Mouse (Mus musculus) MN1 (cell line): ENCODE data around the gene Ankmy2.
A peak's percentile ranks its signal among the peaks of the same experiment; 100 is the strongest.
"Not testable (repeated sequence)": the region's sequence is repeated elsewhere in the genome, so short reads cannot be mapped to it uniquely, and the experiment has no call there.

Experiments used
- DNase-seq: peaks from one replicate; pipeline ENCODE4 v3.0.0-alpha.2; 2016; ENCODE audit warnings: low spot score

The Ankmy2 gene

DNA sequence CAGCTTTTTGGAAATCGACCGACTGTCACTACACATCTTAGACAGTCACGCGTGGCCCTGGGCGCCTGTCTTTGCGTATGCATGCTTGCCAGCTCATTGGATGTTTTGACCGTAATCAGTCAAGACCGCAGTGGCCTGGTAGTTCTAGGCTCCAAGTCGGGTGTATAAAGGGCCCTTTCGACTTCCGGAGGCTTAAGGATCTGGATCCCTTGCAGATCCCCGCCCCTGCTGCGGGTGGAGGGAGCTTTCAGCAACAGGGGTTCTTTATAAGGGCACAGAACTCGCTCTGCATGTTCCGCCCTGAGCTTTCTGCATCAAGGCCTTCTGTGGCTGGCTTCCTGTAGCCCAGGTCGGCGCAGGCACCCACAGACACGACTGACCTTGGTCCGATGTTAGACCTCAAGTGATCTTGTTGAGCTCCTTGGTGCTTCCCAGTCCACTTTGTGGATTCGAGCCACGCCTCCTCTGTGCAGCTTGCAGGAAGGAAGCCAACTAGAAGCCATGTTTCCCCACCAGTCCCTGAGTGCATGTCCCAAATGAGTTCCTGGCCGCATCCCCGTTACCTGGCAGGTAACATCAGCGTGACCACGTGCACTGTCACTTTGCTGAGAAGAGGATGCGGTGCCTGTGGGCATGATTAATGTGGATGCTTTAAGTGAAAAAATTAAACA, 859 bp downstream of the Ankmy2 start, which contains the start of gene Bzw2:
Gene Bzw2 (minus strand): TSS at position 443 of the 671 bp plus-strand sequence.
- DNase-seq: peak; percentile 79

GRCm38 (mm10) chr12:36164126-36164791, 7.3 kb downstream of the Ankmy2 start:
- no peak for DNase-seq

- DNase-seq: no peak
Observed at GRCm38 (mm10) chr12:36165299-36165698, 8.4 kb downstream of the Ankmy2 start.

DNA sequence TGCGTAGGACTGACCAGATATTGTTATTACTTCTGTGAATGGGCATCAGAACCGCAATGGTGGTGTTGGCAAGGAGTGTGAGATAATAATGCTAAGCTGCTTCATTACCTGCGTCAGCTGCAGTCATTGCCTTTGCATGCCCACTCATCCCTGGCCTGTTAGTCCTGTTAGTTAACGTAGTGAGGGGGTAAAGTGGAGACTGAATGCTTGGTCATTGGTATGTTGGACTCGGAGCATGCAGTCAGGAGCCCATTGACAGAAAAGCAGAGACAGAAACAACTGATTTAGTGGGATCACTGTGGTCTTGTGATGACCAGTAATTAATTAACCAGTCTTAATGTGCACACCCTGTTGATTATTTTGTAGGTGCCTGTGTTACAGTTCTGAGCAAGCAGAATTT, 20.3 kb downstream of the Ankmy2 start:
- DNase-seq: no peak

DNA sequence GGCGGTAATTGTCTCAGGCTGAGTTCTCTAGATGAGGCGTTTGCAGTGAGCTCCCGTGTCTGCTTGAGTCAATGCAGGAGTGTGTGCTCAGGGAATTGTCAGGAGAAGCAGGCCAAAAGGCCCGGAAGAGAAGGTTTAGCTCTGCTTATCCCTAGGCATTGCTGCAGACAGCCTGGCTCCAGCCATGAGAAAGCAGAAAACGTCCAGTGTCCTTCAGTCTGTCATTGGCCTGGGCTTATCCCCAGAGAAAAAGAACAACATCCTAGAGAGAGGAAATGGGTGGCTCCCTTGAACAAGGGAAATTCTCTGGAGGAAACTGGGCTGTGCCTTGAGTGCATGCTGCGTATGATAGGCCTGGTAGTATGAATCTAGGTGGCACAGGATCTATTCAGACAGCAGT, 25.7 kb downstream of the Ankmy2 start:
- DNase-seq: no peak

DNA sequence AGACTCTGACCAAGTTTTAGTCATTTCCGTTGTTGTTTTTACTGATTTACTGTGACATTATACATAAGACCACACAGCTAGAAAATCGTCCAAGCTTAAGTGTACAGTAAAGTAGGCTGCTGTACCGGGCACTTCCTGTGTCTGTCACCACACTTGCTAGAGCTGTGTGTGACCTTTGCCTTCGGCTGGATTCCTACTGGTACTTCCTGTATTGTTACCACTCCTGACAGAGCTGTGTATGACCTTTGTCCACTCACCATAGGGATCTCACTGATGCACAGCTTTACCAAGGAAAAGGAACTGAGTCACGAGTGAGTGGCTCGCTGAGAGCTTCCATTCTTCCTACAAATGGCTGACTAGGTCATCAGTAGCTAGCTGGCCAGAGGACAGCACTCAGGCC, 30.2 kb downstream of the Ankmy2 start:
- DNase-seq: no peak

- DNase-seq: no peak
Observed at GRCm38 (mm10) chr12:36189610-36190009, 32.7 kb downstream of the Ankmy2 start.

DNA sequence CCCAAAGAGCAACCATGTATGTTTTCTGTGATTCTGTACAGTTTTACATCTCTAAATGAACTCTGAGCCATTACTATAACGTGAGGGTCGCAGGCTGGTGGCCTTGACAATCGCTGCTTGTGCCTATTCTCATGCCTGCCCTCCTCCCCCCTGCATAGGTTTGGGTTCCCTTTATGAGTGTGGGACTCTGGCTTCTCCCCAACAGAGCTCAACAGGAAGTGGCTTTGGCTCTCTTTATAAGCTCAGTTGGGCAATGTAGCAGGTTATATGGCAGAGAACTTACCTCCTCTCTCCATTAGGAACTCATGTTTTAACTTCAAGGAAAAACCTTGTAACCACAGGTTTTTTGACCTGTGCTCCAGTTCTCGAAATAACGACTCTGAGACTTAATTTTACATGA, 33.4 kb downstream of the Ankmy2 start:
- DNase-seq: no peak

GRCm38 (mm10) chr12:36194976-36195375, 38.1 kb downstream of the Ankmy2 start:
- DNase-seq: no peak

DNA sequence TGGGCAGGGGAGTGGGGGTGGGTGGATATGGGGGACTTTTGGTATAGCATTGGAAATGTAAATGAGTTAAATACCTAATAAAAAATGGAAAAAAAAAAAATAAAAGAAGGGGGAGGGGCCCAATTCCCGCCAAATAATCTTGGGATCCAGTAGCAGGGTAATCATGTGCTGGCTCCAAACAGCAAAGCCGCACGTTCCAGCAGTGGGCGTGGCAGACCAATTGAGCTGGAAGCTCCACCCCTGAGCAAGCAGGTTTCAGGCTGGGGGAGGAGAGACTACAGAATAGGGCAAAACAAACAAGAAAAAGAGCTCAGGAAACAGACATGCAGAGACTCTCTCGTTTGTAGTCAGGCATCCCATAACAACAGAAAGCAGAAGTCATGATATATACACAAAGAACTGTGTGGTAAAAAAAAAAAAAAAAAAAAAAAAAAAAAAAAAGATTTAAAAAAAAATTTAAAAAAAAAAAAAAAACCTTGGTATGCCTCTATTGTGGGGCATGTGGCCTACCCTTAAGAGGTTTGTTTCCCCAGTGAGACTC, 48.7 kb downstream of the Ankmy2 start:
- not testable (repeated sequence) for DNase-seq

DNA sequence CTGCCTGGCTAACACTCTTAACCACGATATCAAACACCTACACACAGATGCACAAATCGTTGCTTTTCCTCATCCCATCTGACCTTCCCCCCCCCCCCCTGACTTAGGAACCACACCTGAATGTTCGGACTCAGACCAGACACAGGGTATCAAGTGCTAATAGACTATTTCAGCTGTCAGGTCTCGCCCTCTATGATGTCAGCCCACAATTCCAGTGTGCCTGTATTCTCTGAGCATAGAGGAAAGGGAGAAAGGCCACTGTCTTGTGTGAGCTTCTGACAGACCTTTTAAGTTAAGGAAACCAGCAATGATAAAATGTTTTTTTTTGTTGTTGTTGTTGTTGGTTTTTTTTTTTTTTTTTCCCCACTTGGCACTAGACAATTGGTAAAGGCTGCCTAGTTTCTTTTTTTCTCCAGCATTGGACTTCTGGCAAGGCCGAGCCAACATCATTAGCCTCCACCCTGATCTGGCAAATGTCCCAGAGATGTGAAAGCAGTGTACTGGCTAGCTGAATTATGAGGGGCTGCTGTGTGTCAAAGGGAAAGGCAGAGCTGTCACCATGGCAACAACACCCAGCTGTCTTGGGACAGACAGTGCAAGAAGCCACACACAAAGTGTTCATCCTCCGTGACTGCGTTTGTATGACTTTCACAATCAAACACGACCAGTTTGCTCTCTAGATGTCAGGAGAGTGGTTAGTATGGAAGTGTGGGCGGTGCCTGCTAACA, 50.3 kb downstream of the Ankmy2 start:
- peak; percentile 94 for DNase-seq

GRCm38 (mm10) chr12:36207800-36208148, 50.9 kb downstream of the Ankmy2 start:
- peak; percentile 70 for DNase-seq

DNA sequence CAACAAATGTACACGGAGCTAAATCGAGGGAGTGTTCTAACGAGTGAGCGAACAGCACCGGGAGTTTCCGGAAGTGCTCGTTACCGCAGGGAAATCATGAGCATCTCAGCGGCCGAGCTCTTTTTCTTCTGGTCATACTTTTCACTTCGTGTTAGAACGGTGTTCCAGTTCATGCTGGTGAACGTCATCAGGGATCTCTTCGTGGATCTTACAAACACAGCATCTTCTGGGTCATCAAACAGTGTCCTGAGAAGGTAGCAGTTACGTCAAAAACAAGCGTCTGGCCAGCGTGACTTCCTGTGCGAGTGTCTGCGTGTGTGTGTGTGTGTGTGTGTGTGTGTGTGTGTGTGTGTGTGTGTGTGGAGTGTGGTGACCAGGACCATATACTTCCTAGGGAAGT, 51.5 kb downstream of the Ankmy2 start:
- peak; percentile 87 for DNase-seq

GRCm38 (mm10) chr12:36210096-36210495, 53.2 kb downstream of the Ankmy2 start:
- DNase-seq: no peak

DNA sequence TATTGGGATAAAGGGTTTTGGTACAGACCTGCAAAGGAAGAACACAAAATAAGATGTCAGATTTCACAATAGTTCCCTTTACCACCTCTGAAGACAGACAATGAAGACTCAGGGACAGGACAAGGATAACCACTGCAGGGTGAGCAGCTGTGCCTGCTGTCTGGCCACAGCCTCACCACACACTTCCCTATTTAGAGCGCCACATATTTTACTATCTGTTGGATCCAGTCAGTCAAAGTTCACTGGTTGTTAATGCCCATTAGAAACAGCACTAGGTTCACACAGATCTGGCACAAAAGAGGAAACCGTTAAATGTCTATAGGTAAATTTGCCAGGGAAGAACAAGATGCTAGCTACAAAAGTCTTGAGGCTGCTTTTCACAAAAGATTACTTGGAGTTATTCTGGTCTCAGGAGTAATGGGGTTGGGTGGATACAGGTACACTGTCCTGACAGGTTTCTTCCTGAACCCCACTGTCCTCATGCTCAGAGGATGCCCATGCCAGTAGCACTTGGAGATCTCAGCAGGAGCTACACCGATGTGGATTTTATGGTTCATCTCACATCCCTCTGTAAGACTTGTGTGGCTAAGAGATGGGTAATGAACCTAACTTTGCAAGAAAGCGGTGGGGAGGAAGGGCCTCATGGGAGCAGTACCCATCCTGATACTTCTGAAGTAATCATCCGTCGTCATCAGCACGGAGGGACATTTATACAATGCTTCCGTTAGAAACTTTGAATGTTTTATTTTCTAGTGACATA, 57.7 kb downstream of the Ankmy2 start:
- DNase-seq: no peak

DNA sequence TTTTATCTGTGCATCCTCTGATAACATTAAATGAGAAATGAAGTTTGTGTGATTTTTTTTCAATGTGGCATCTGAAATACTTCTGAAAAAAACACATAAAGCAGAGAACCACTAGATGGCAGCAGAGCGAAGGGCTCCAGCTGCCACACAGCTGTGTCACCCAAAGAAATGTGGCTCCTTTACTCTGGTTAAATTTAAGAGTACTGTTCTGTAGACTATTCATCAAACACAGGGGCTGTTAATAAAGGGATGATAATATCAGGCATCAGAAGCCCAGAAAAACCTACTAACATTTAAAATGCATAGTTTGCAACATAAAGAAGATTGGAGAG, 58.2 kb downstream of the Ankmy2 start:
- peak; percentile 81 for DNase-seq

DNA sequence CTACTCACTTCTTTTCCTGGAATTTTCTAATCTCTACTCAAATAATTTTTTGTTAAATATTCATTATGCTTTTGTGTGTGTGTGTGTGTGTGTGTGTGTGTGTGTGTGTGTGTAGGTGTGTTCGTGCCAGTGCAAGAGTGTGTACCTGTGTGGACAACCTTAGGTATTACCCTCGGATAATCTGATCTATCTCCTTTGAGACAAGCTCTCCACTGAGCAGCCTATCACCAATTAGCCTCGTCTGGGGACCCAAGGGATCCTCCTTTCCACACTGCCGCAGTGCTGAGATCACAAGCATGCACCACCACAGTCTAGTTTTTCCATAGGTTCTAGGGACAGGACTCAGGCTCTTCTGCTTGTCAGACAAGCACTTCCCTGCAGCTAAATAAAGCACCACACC, 59.3 kb downstream of the Ankmy2 start:
- DNase-seq: no peak

DNA sequence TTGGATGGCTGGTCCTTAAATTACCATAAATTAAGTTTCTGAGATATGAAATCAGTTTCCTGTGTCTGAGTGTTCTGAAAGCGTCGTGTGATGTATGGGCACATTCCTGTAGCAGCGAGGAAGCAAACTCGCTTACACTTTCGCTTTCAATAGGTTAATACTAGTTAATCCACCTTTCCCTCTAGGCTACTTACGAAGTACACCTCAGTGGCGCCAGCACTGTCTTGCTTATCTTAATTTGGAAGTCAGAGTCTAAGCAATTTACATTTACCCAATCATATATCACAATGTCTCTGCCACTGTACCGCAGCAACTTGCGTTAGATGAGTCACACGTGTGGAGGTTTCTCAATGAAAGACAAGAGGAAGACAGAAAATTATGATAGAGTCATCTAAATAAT, 60.0 kb downstream of the Ankmy2 start:
- DNase-seq: peak; percentile 21

- DNase-seq: no peak
Observed at GRCm38 (mm10) chr12:36224392-36224791, 67.5 kb downstream of the Ankmy2 start.

DNA sequence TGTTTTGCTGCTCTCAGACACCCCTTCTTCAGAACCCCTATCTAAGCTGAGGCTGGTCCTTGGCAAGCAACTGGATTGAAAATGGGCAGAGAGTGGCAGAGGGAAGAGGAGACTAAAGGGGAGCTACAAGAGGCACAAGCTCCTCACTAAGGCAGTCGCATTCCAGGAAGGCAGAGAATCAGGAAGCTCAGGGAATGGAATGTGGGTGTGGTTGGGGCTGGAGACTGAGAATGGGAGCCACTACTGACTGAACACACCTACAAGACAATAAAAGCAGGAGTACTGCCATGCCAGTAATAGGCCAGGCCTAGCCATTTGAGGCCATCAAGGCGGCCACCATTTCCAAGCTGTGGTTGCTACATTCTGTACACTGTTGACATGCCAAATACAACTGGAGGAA, 74.5 kb downstream of the Ankmy2 start:
- no peak for DNase-seq

DNA sequence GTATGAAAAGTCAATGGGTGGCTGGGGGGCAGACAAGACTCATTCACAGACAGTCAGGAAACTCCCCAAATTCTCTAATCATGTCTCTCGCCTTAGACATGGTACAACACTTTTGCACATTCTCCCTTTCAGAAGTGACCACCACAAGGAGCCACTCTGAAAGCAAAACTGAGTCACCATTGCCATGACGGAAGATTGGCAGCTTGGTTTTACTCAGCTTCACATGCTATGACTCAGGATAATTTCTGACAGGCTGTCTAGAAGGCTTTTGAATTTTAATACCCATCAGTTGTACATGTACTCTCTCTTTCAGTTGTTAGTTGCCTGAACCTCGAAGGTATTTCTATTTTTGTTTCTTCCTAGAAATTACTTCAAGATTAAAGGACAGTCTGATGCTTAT, 84.3 kb downstream of the Ankmy2 start:
- no peak for DNase-seq
